Mouse (Mus musculus): ENCODE measurements around the gene Sgo2a.

Gene Sgo2a

DNA sequence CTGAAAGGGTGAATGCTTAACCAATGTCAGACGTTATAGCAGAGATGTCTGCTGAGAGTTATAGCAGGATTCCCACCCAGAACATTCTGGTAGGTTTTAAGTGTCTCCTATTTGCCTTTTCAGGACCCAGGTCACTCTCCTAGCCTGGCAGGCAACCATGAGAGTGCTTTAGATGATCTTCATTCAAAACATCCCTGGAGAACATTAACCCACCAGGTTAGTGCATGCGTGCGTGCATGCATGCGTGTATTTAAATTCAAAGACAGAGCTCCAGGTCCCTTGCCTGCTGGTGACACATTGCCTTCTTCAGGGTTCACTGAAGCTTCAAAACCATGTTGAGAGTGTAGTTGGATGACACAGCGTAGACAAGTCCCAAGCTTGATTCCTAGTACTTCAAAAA lies 69.4 kb downstream of the Sgo2a start:
- no peak for TF ChIP-seq GATA4 (IDR thresholded peaks at IDR 0.05; ENCODE audit: insufficient replicate concordance, low read length)

DNA sequence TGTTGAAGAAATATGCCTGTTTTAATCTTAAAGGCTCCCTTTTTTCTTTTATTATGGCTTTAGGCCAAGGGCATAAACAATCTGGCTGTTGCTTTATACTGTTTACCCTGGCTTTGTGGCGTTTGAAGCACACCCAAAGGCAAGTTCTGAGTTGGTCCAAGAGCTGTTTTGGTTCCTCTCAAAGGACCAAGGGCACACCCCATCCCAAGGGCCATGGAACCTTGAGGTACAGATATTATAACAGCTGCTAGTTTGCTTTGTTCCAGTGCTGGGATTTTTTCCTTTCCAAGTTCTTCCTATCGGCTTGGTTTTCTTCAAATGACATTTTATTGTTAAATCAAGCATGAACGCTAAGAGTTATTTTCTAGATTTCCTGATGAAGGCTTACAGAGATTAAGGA lies 69.8 kb downstream of the Sgo2a start:
- no peak for TF ChIP-seq GATA4 (IDR thresholded peaks at IDR 0.05; ENCODE audit: insufficient replicate concordance, low read length)

DNA sequence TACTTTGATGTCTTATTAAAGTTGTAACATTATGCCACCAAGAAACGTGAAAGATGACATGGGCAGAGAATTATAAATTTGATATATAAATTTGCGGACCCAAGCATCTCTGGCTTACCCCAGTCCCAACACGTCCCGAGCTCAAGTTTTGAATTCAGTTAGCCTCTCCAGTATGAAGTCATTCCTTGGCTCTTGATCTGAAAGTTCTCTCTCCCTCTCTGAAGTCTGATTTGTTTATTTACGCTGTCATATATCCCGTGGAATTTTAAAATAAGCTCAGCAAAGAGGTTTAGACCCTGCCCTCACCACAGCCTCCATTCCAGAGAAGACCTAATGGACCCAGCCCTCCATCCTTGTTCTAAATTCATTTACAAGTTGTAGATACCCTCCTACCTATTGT lies 73.4 kb downstream of the Sgo2a start:
- TF ChIP-seq GATA4 (IDR thresholded peaks at IDR 0.05; ENCODE audit: insufficient replicate concordance, low read length): no peak

DNA sequence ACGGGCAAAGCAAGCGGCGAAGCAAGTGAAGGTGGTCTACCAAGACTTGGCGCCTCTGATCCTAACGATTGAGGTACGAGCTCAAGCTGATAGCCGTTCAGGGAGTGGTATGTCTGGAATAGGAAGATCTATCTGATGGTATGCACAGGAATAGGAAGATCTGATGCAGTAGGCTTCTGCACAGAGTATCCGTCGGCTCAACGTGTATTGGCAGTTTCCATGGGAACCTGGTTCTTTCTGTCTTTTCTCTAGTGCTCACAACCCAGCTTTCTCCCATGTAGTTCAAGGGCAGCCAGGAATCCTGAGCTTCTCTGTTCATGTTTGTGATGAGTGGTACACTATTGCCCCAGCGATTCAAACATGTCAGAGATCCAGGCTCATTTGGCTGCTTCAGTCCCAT lies 74.3 kb downstream of the Sgo2a start:
- no peak for TF ChIP-seq GATA4 (IDR thresholded peaks at IDR 0.05; ENCODE audit: insufficient replicate concordance, low read length)

DNA sequence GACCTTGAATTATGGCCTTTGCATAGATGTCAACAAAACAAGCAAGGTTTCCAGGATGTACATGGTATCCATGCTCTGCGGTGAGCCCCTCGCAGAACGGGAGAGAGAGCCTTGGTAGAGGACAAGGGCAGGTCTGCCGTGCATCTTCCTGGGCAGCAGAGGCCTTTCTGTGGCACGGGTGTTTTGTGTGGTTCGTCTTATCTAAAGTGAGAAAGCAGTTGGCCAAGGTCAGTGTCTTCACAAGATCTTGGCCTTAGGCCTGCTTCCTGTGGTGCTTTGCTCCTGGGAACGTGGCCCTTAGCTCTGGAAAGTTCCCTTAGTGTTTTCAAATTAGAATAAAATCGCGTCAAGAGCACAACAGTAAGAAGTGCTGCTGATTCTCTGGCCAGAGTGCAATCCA lies 75.2 kb downstream of the Sgo2a start:
- TF ChIP-seq GATA4 (IDR thresholded peaks at IDR 0.05; ENCODE audit: insufficient replicate concordance, low read length): no peak

DNA sequence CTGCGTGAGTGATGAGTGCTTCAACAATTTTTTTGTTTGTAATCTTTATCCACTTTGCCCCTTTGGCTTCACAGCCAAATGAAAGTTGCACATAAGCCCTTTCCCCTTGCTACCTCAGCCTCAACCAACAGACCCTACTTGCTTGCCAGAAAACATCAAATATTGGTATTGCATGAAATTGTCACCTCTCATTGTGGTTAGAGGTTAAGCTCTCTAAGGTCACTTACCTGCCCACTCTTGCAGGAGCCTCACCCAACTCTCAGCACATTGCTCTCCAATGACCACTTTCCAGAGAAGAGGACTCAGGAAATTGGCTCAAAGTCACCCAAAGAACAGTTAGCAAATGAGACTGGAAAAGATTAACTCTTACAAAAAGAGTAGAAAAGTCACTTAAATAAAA lies 75.7 kb downstream of the Sgo2a start:
- TF ChIP-seq GATA4 (IDR thresholded peaks at IDR 0.05; ENCODE audit: insufficient replicate concordance, low read length): peak; percentile 70; the same call in 1 of the 2 replicates

DNA sequence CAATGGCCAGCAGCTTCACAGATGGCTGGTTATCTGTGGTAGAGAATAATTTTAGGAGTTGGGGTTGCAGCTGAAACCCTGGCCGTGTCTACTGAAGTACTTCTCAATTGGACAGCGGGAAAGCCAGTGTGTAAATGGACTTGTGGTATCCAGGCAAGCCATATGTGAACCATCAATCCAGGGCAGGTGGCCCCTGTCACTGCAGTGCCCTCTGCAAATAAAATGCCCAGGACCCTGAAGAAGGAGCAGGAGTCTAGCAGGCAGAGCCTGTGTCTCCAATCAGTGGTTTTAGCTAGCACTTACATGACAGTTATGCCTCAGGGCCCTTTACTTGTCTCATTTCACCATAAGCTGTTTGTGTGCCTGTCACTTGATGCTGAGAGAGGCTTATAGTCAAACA lies 76.6 kb downstream of the Sgo2a start:
- no peak for TF ChIP-seq GATA4 (IDR thresholded peaks at IDR 0.05; ENCODE audit: insufficient replicate concordance, low read length)

DNA sequence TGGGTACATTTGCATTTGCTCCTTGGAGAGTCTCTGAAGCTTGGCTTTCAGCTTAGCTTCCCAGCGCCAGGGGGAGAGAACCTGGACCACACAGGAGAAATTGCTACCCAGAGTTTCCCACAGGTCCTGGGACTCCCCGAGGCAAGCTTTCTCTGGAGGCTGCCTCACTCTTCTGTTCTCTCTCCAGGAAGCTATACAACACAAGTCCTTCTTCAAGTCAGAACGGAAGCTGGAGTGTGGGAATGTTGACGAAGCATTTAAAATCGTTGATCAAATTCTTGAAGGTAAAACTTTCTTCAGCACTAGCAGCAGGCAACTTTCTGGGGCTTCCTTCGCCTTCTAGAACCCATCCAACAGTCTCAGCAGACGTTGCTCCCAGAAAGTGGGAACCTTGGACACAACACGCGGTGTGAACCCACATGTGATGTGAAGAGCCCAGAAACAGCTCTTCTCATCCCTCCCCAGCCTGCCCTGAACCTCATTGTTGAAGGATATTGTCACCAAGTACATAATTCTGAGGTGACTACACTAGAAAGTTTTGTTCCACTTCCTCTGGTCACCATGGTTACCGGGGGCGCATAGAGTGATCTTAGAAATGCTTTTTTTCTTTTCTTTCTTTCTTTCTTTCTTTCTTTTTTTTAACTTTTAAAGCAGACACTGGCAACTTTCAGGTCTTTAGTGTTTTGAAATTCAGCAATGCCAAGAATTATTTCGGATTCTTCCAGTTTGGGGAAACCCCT lies 77.4 kb downstream of the Sgo2a start:
- TF ChIP-seq GATA4 (IDR thresholded peaks at IDR 0.05; ENCODE audit: insufficient replicate concordance, low read length): no peak

DNA sequence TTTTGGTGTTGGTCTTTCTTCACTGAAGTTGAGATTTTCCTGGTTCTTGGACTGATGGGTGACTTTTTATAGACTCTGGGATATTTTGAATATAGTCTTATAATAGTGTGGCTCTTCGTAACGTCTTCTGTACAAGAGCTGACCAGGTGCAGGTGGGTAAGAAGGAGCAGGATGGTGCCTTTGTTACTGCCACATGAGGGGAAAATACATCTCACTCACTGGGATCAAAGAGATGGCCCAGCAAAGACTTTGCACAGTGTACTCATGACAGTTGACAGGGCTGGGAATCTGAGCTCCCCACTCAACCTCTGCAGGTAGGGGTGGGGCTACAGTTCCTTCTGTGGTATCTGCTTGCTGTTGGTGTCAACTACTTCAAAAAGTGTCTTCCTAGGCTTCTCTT lies 78.5 kb downstream of the Sgo2a start:
- TF ChIP-seq GATA4 (IDR thresholded peaks at IDR 0.05; ENCODE audit: insufficient replicate concordance, low read length): no peak
